Mouse (Mus musculus) urinary bladder, postnatal 14 days (tissue): ENCODE data around the gene Nedd9.

Experiments used
- DNase-seq: peaks from one replicate; pipeline ENCODE4 v3.0.0; 2021; ENCODE audit warnings: low spot score

The Nedd9 gene

DNA sequence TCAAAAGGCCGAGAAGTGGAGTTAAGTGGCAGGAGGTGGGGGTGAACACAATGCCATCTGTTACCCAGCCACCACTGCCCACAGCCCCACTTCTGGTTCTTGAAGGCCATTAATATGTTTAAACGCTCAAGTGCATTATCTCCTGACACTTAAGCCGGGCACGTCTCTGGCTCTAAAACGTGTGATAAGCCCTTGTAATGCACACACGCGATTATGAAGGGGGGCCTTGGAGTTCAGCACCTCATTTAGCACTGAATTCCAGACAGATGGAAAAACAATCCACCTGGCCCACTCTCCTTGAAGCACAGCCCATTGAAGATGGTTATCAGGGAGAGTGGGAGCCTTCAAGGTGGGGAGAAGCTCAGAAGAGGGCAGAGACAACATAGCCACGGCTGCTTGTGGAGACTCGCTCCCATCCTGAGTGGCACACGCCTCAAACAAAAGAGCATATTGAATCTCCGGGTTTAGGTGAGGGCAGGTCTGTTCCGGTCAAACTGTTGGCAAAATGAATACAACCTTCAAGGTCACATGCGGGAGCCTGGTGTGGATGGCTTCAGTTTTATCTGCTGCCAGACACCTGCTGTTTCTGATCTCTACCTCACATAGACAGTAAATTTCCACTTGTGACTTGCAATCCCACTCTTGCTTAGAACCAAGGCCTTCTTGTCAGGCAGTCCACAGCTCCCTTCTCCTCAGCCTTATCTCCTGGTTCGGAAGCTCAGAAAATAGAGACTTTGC, 30.7 kb downstream of the Nedd9 start:
- no peak for DNase-seq

DNA sequence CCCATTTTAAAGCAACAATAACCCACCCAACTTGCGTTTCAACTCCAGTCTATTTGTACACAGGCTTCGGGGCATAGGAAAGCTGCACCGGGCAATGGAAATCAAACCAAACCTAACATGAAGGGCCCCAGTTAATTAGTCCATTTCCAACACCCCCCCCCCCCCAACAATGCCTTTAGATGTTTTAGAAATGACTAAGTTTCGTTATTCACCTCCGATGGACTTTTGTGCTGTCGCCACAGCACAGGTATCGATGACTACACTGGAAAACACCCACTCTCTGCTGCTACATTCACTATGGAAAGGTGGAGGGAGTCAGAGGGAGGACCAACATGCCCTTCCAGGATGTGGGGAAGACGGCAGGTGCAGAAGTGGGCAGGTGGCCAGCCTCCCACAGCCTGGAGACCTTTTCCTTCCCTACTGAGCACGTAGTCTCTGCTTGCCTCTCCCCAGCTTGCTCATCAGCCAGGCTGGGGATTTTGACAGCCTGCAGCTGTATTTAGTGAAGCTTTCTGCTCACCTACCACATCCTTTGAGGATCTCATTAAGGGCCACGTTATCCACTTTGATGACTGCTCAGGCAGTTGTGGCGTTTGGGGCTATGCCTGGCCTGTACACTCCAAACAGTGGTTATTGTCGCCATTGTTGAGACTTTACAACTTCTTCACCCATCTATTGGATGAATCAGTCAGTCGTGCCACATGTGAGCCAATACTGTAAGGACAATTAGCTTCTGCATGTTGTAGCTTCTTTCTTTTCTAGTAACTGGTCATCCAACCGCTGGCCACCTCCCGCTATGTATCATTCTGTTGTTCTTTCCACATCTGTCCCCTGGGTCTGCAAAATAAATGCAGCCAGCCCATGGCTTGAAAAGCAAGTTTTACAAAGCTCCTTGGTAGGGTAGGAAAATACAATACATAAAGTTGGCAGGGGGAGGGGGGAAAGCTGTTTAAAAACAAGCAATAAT, 33.7 kb downstream of the Nedd9 start:
- no peak for DNase-seq

DNA sequence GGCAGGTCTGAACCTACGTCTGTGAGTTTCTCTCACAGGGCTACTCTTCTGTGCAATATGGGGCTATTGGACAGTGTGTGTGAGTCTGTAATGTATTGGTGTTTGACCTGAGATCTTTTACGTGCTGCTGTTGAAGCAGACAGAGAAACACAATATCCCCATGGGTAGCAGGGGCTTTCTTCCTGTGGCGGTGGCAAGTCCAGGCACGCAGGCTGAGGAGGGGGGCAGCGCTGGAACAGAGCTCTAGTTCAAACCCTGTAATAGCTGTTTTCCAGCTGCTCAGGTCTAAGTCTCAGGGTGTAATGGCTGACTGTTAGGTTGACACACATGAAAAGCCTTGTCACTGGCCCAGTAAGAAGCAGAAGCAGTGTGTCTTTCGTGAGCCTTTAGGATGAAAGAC, 36.3 kb downstream of the Nedd9 start:
- no peak for DNase-seq

DNA sequence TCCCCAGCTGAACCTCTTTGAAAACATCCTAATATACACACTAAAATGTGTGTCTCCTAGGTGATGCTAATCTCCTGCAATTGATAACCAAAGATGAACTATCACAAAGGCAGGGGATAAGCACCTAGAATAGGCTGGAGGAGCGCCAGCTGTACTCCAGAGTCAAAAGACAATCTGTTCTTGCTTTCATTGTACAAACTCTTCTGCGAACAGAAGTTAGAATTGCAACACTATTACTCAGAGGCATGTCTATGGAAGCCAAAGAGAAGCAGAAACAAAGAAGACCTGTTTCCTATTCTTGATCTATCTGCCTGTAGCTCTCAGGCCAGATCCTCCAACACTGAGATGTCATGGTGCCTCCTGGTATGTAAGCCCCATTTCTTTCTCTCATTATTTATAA, 38.0 kb downstream of the Nedd9 start:
- no peak for DNase-seq

DNA sequence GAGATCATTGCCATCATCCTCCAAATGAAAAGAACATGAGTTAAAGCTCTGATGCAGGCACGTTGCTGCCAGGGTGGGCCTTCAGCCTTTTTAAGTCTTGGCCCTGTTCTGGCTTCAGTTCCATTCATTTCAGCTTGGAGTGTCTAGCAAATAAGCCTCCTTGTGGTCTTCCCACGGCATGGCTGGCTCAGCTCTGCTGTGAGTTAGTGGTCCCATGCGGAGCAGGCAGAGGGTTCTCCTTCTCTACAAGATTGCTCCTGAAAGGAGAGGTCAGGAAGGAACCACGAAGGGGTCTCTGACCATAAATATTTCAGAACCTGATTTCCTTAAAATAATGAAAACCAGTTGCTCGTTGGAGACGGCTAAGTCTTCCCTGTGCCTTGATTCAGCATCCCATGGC, 40.0 kb downstream of the Nedd9 start:
- DNase-seq = no peak

DNA sequence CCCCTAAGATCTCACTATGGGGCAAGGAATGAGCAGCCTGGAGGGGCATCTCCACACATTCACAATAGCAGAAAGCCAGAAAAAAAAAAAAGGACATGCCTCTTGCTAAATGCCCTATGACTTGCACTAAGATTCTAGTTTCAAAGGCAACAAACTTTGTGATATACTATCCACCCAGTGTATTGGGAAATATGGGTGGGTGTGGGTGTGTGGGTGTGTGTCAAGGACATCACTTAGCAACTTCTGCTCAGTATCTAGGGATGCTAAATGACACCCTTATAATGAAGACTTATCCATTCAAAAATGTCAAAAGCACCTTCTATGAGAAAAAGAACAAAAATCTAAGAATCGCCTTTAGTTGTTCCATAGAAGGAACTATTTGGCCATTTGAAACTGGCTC, 40.6 kb downstream of the Nedd9 start:
- no peak for DNase-seq

DNA sequence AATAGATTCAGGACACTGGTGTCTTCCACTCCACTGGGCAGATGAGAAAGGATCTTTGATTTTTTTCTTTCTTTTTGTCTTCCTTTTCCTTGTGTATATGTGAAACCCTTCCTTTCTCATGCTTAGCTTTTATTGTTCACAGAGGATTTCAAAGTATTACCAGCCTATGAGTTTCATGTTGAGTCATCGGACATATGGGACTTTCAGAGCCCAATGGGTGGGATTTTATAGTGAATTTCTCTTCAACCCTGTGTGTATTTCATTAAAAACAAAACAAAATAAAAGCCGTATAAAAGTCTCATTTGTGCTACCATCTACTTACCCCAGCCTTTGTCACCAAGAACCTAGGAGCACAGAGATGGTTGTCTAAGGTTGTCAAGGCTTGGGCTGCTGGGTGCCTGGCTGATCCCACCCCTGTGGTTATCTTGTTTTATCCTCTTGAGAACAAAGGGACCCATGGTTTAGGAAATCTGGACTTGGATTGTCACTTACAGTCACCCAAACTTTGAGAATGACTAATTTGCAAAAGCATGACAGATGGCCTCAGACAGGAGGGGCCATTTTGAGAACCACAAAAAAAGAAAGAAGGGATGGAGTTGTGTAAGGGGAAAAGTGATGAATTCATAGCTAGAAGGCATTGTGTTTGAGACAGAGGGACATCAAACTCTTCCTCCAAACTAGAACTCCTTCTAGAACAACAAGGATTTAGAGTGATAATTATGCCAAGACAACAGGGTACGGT, 41.9 kb downstream of the Nedd9 start:
- DNase-seq = no peak

DNA sequence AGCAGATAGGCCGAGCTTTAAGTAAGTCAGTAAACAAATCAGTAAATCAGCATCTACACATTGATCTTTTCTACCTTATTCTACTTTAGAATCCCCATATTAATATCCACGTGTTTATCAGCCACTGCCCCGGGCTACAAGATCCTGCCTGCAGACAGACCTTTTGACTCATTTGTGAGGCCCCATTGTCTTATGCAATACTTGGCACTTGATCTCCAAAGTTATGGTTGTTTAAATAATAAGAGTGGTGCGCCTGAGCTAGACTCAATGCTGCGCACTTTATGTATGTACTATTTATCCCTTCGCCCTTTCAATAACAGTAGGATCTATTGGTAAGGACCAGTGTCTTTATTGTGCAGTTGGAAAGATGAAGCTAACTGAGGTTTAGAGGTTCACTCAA, 42.9 kb downstream of the Nedd9 start:
- no peak for DNase-seq

DNA sequence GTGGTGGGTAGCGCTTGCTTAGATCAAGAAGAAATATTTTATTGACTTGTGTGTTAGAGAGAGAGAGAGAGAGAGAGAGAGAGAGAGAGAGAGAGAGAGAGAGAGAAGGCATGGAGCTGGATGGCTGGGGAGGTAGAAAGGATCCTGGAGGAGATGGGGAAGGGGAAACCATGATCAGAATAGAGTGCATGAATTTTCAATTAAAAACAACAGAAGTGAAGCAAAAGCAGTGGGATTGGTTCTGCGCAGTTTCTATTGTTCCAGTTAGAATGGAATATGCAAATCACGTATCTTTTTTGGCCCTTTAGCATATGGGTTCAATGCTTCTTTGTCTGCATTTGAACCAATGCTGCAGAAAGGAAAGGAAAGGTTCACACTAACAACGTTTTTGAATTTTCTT, 45.0 kb downstream of the Nedd9 start:
- DNase-seq = no peak

DNA sequence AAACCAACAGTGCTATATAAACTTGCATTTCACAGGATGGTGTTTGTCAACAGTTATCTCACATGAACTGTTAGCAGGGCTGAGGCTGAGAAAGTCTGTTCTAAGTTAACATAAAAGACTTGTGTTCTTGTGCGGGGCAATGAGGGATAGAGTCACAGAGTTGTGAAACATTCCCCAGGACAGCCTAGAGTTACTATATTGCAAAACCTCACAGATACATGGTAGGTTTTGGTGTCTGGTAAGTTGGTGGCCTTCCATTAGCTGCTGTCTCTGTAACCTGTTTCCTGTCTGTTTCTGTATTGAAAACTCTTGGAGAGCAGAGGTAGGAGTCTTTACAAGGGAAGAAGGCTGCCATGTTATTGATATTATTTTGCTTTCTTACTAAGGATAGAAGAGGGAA, 47.0 kb downstream of the Nedd9 start:
- DNase-seq = no peak

DNA sequence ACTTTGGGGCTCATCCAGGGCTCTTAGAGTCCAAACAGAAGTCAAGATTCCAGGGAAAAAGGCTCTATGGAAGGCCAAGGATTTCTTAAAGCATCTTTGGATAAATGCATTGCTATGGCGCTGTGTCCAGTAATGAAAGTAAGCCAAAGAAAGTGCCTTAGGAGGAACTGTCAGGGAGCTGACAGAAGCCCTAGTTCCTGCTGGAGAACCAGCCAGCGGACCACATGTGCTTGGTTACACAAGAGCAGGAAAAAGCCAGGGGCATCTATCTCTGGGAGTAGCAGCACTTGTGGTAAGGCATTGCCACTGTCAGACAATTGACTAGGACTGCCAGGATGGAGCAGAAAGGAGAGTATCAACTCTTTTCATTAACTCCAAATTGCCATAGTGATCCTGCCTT, 49.8 kb downstream of the Nedd9 start:
- DNase-seq = no peak

DNA sequence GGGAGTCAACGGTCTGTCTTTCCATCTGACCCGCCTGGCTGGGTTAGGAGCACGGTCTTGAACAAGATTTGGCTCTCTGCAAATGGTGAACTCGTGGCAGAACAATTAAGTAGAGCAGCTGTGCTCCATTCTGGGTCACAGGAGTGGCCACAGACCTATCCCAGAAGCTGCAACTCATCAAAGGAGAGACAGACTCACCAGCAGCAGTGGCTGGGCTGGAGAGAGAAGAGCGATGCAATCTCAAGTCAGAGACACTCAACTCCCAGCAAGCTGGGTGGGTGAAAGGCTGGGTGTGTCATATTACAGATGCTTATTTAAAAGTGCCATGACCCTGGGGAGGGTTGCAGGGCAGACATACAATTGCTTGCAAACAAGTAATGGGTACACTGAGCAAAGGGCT, 50.4 kb downstream of the Nedd9 start:
- peak; percentile 41 for DNase-seq

DNA sequence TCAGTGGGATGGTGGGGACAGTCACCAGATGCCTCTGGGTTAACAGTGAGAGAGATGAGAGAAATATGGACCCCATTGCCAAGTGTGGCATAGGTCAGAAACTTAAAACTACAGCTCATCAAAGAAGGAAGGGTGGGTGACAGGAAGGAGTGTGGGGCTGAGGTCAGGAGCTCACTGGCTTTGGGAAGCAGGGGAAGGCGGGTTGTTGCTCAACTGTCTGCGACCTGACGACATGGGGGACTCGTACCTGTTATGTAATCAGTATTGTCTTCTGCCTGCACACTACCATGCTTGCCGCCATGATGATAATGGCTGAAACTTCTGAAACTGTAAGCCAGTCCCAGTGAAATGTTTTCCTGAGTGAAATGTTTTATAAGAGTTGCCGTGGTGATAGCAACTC, 54.0 kb downstream of the Nedd9 start:
- DNase-seq = no peak

DNA sequence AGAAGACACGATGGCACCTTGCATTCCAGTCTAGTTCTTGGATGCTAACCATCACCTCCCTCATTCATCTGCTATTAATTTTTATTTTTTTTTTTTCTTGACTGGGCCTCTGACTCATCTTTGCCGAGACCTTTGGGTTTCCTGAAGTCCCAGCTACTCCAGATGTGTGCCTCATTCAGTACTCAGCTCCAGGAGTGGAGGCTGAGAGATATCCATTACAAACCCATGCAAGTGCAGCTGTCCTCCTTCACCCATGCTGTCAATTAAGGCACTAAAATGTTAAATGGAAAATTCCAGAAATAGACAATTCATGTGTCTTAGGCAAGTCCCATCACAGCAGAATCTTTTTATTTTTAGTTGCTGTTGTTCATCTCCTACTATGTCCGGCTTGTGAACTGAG, 55.4 kb downstream of the Nedd9 start:
- no peak for DNase-seq

DNA sequence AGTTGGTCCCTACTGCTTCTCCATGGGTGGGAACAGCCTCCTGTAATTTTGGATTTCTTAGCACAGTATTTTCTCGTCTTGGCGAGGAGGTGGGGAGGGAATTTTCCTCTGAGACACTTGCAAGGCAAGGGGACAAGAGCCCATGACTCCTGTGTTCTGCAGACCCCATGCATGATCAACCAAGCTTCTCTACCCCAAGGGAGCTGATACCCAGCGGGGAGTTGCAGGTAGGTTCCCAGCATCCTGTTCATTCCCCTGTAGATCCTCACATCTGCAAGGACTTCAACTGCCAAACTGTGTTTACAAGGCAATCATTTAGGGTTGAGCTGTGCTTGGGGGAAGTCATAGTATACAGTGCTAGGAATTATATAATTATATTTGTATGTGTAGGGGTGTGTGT, 60.1 kb downstream of the Nedd9 start:
- DNase-seq = no peak

DNA sequence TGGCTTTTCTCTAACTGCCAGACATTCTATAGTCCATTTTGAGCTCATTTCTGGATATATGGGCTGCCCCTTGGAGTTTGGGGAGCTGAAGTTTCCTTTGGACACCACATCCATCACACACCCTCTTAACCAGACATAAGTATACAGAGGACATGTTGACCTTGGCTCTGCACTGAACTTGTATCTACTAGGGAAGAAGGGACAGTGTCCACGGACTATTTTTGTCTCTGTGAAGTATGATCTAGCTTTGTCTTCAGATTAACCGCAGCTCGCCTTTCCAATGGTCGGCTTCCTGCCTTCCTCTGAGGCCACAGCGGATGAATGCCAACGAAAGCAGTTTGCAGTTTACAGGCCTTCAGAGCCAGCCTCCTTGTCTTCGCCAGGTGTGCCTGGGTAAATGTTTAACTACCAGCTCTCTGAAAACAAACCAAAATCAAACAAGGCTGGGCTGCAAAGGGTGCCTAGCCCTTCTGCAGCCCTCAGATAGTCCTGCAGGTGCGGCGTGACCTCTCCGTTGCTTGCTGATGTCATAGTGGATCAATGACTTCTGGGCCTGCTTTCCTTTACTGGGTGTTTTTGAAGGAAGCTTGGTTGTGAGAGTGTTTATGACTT, 63.6 kb downstream of the Nedd9 start:
- peak; percentile 37 for DNase-seq

DNA sequence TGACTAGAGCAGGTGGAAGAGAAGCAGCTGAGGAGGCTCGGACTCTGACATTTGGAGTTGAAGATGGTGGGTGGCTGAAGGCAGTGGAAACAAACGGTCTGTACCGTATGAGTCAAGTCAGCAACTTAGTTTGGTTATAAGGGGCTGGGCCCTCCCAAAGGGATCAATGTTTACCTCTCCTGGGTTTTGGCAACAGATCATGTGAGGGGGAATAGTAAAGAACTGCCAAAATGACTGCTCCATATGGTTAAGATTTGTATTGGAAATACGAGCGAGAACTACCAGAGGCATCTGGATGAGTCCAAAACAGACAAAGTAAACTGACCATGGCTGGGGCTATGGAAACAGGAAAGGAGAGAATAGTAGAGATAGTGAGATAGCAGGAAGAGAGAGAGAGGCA, 64.6 kb downstream of the Nedd9 start:
- DNase-seq = no peak

DNA sequence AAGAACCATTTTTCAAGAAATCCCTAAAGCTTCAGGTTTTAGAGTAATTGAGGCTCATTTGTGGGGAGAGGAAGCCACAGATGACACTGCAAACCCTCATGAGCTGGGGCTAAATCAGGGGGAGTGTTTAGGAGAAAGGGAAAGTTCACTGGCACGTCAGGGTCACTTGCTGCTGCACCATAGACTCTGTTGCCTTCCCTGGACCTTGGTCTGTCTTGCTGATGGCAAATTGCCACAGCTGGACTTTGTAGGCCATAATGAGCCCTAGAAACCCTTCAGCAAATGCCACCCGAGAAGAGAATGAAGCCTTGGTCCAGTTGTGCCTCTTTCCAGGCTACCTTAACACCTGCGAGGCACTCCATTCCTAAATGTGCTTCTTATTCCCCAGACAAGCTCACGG, 66.8 kb downstream of the Nedd9 start:
- DNase-seq = no peak

DNA sequence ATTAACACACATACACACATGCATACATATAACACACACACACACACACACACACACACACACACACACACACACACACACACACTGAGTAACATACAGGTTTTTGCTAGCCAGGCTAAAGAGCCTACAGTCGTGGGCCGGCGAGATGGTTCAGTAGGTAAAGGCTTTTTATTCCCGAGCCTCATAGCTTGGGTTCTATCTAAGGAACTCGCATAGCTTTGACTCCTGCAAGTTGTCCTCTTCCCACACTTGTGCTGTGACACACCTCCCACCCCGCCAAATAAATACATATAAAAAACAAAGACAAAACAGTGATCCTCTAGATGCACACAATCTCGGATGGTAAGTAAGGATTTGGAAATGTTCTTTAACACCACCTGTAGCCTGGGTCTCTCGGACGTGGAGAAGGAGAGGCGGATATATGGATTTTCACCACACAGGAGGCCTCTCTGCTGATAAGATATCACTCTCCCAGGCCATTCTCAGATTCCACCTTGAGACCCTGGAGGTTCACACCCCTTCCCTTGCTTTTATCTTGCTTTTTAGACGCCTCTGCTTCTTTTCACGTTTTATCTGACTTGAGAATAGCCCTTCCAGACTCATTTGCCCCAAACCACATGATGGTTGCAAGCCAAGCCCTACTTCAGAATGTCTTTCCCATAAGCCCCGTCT, 68.8 kb downstream of the Nedd9 start:
- DNase-seq = no peak

DNA sequence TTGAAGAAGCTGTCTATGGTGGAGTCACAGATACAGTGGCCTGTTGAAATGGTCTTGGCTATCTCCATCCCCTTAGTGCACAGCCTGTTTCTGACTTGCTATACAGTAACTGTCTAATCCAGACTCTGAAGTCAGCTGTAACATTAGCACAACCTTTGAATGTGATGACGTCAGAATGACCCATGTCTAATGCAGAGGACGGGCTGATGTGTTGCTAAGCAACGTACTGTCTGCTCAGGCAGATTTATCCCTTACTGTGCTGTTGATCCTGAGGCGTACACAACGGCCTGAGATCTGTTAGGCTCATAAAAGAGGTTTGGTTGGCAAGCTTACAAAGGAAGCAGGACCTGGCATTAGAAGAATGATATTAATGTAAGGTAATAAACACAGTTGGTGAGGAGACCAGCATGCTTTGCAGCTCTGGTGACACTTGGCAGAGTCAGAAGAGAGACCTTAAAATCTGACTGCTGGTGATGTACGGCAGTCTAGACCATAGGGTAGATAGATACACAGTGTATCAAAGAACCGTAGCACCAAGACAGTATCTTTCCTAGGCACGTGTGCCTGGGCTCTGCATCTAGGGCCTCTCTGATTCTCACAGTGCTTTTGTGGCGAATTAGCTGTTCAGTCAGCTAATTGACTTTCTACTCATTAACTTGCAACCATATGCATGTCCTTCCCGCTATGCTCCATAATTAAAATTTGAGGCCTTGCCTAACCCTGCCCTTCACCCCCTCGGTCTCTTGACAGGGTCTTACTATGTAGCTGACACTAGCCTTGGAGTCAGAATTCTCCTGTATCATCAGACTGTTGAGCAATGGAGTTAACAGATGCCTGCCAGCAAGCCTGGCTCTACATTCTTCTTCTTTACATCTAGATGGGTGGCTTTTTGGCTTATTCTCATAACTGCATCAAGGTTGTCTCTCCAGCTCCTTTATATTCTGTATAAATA, 70.8 kb downstream of the Nedd9 start:
- DNase-seq = no peak
